Mouse (Mus musculus) neural tube, embryonic 14.5 days (tissue): ENCODE measurements around the gene Zfp27. TPM values are rescaled to one million over a fixed set of nuclear protein-coding genes. Genes with fewer than 3 reads are reported as not detected.

Experiments
- ATAC-seq: fragments of 200-750 bp; cut with Nextera tagmentation; 2 replicates; pipeline ENCODE4 v1.8.0; 2017; ENCODE audit warnings: low read depth, mild to moderate bottlenecking, moderate TSS enrichment, moderate library complexity
- H3K27ac ChIP-seq: fragments of 300-500 bp; sonication (generic); 2 replicates; pipeline ENCODE4 v1.5.1; 2014; ENCODE audit warnings: low read depth, mild to moderate bottlenecking, control low read depth, low read length, moderate library complexity, mixed read lengths
- H3K27me3 ChIP-seq: fragments of 300-500 bp; sonication (generic); 2 replicates; pipeline ENCODE4 v1.6.1; 2014; ENCODE audit warnings: low read length; ENCODE audit not compliant: control insufficient read depth, insufficient read depth
- H3K36me3 ChIP-seq: fragments of 300-500 bp; sonication (generic); 2 replicates; pipeline ENCODE4 v1.6.1; 2014; ENCODE audit warnings: low read length, mixed read lengths; ENCODE audit not compliant: control insufficient read depth, insufficient read depth
- H3K4me1 ChIP-seq: fragments of 300-500 bp; sonication (generic); 2 replicates; pipeline ENCODE4 v1.6.1; 2014; ENCODE audit warnings: low read length; ENCODE audit not compliant: control insufficient read depth, insufficient read depth
- H3K4me2 ChIP-seq: fragments of 300-500 bp; sonication (generic); 2 replicates; pipeline ENCODE4 v1.6.1; 2014; ENCODE audit warnings: mild to moderate bottlenecking, low read depth, low read length, control low read depth
- H3K4me3 ChIP-seq: fragments of 300-500 bp; sonication (generic); 2 replicates; pipeline ENCODE4 v1.5.1; 2014; ENCODE audit warnings: low read depth, low read length, control low read depth, mixed read lengths
- H3K9ac ChIP-seq: fragments of 300-500 bp; sonication (generic); replicated peaks from 2 replicates; pipeline ENCODE4 v1.6.1; 2014; ENCODE audit warnings: low read depth, mild to moderate bottlenecking, control low read depth, low read length, mixed read lengths
- H3K9me3 ChIP-seq: fragments of 300-500 bp; sonication (generic); 2 replicates; pipeline ENCODE4 v1.6.1; 2016; ENCODE audit warnings: low read length; ENCODE audit not compliant: control insufficient read depth
- WGBS: fragments of 180-500 bp; shearing (Covaris S2); extraction: QIAGEN DNeasy Blood & Tissue Kit; methylation state at CpG from one replicate; pipeline ENCODE4 v1.1.7; 2014; 5-methylcytosine and 5-hydroxymethylcytosine counted together
- microRNA-seq: library from miRNA; unstranded; fragments of <30 nt; microRNA quantifications from one replicate; pipeline ENCODE4, GENCODE M21; 2016
- polyA plus RNA-seq: library from polyadenylated mRNA; unstranded; fragments of >200 nt; fragmentation: Nextera tagmentation; extraction: Ambion mirVana; gene quantifications from 2 replicates; pipeline ENCODE4 v1.2.1, GENCODE M21; 2014

The Zfp27 gene
- polyA plus RNA-seq, 1 experiment from 2014 or later, result 17.0 TPM

DNA sequence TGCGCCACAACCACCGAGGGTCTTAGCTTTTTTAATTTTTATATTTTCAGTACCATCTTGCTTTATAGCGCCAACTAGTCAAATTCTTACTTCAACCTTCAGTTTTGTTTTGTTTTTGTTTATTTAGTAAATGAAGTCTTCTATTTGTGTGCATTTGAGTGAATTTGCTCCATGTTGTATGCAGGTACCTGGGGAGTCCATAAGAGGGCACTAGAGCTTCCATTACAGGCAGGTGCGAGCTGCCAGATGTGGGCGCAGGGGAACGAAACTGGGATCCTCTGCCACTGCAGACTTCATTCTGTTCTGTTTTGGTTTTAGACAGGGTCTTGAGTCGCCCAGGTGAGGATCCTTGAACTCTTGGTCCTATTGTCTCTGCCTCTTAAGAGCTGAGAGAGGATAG is 44.7 kb downstream of the Zfp27 start:
- WGBS, result 89% methylated on average over 7 of the region's 7 CpGs
- H3K4me3 ChIP-seq, result no peak overlapping the region
- no peak overlapping the region for H3K4me2 ChIP-seq
- ATAC-seq, result no peak
- no peaks in the 10 kb centered on the region for H3K36me3 ChIP-seq
- H3K27me3 ChIP-seq, result no peaks in the 10 kb centered on the region
- H3K9me3 ChIP-seq, result no peaks in the 10 kb centered on the region
- H3K9ac ChIP-seq, result no peak overlapping the region
- H3K27ac ChIP-seq, result no peak overlapping the region
- H3K4me1 ChIP-seq, result peaks cover 9% of the 10 kb centered on the region

DNA sequence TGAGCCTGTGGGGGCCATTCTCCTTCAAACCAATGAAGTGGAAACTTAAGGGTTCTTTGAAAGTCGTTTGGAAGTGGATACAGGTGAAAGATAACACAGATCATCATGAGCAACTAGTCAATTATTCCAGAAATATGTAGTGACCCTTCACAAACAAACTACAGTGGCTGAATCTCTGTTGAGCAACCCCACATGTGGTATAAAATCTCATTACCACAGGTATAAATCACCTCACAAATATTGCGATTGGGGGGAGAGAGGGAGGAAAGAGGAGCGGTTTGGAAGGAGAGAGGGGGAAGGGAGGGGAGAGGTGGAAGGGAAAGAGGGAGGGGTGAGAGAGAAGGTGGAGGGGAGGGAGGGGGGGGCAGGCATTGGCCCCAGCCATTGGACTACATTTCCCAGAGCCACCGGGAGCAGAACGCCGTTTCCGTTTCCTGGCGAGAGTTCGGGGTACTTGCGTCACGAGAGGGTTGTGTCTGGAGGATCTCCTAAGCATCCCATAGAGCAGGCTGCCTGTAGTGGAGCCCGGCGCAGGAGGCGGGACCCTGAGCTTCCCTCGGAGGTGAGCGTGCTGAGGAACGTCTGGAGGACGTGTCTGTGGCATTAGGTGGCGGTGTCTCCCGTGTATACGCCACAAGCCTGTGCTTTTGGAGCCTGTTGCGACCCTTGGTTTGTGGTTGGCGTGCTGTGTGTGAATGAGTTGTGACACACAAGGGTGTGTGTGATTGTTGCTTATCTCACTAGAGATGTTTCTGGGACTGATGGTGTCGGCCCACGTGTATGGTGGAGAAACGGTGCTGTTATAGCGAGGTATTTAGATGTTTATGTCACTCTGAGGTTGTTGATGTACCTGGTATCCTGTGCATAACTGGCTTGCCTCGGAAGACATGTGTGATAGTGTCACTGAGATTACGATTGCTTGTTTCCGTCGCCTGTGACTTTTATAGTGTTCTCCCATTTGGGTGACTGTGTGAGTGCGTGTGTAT is 46.5 kb downstream of the Zfp27 start, which contains the start of gene Zfp420:
Gene Zfp420 (plus strand): TSS at position 448 of the 986 bp plus-strand sequence.
- H3K9me3 ChIP-seq, result no peaks in the 10 kb centered on the region
- H3K27me3 ChIP-seq, result no peaks in the 10 kb centered on the region
- ATAC-seq, result peak; percentile 98
- peak within 1 kb of the TSS; percentile 60; the same call in 1 of the 2 replicates for H3K27ac ChIP-seq
- H3K36me3 ChIP-seq, result no peaks in the 10 kb centered on the region
- WGBS, result 7% methylated on average over 32 of the region's 32 CpGs
- peak within 1 kb of the TSS; percentile 72 for H3K4me2 ChIP-seq
- H3K4me3 ChIP-seq, result peak within 1 kb of the TSS; percentile 58
- peak within 1 kb of the TSS; percentile 69 for H3K9ac ChIP-seq
- H3K4me1 ChIP-seq, result peaks cover 9% of the 10 kb centered on the region

DNA sequence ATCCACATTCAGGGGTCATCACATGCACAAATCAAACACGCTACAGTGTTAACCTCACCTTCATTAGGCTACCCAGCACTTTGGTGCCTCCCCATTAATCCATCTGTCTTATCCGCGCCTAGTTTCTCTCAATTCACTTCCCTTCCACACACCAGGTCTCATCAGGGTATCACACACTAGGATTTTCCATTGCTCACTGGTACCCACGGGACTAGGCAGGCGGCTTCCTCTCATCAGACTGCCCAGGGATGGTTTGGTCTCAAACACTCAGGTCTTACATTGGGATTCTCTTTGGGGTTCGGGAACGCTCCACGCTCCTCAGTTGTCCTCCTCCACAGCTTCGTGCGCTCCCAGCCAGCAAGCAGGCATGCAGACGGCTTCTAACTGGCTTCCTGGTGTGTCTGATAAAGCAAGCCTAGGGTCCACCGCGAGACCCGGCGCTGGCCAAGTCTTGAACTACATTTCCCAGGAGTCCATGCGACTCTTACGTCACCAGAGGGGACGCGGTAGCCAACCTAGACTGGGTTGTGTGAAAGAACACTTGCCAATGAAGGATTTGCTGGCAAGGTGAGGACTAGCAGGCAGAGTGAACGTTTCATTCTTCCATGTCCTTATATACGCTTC is 53.0 kb downstream of the Zfp27 start, which contains the start of gene Zfp940:
Gene Zfp940 (minus strand): TSS at position 451 of the 624 bp plus-strand sequence.
- H3K9me3 ChIP-seq, result no peaks in the 10 kb centered on the region
- peak within 1 kb of the TSS; percentile 84 for H3K4me2 ChIP-seq
- H3K36me3 ChIP-seq, result no peaks in the 10 kb centered on the region
- peak within 1 kb of the TSS; percentile 22; the same call in 1 of the 2 replicates for H3K27ac ChIP-seq
- H3K4me3 ChIP-seq, result peak within 1 kb of the TSS; percentile 43
- 0 out of 2 replicates have a peak, but pooled peaks cover 4% of the 10 kb centered on the region for H3K4me1 ChIP-seq
- H3K27me3 ChIP-seq, result no peaks in the 10 kb centered on the region
- ATAC-seq, result peak; percentile 99
- 2% methylated on average over 21 of the region's 21 CpGs for WGBS
- H3K9ac ChIP-seq, result peak within 1 kb of the TSS; percentile 68

DNA sequence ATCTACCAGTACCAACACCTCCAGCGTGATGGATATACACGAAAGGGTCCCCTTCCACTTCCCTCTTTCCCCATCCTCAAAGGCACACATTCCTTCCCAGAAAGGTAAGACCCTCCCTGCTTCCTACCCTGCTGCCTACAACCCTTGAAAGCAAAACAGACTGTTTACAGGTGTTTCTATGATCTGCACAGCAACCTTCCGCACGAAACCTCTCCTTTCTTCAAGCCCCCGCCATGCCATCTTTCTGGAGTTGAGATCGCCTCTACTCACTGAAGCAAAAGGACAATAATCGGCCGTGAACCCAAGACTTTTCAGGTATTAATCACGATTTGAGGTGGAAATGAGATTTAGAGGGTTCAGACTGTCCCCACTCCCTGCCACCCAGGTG is 53.5 kb downstream of the Zfp27 start:
- no peaks in the 10 kb centered on the region for H3K9me3 ChIP-seq
- H3K36me3 ChIP-seq, result no peaks in the 10 kb centered on the region
- H3K27ac ChIP-seq, result no peak overlapping the region
- ATAC-seq, result peak; percentile 23; the same call in 1 of the 2 replicates
- H3K4me2 ChIP-seq, result peak overlapping the region; percentile 84
- 0 out of 2 replicates have a peak, but pooled peaks cover 4% of the 10 kb centered on the region for H3K4me1 ChIP-seq
- 54% methylated on average over 9 of the region's 9 CpGs for WGBS
- peak overlapping the region; percentile 68 for H3K9ac ChIP-seq
- H3K27me3 ChIP-seq, result no peaks in the 10 kb centered on the region
- H3K4me3 ChIP-seq, result peak overlapping the region; percentile 43

DNA sequence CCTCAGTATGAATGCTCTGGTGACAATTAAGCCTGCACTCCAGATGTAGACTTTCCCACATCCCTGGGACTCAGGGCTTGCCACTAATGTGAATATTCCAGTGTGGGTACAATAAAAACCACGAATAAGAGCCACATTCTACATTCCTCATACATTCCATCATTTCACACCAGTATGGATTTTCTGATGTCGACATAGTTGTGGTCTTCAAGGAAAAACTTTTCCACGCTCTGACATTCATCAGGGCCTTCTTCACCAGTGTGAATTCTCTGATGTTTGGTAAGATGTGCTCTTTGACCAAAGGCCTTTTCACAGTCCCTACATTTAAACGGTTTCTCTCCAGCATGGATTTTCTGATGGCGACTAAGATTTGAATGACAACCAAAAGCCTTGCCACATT is 61.8 kb downstream of the Zfp27 start:
- Histone ChIP-seq H3K4me1 (no peaks in the 10 kb centered on the region), H3K36me3 (peaks cover 17% of the 10 kb centered on the region), H3K4me3 (no peak overlapping the region), H3K4me2 (no peak overlapping the region), H3K9me3 (no peaks in the 10 kb centered on the region), H3K27ac (no peak overlapping the region), H3K27me3 (no peaks in the 10 kb centered on the region), H3K9ac (no peak overlapping the region)
- ATAC-seq, result no peak
- WGBS, result 96% methylated on average over 5 of the region's 5 CpGs

Small RNA genes lying within 50 kb of the gene (microRNA-seq; reads per million reads assigned to microRNA genes)
- not detected for gene Mir7668

Other genes starting within 250 kb of the Zfp27 start
- gene Catsperg2, start 179.5 kb downstream of the Zfp27 start, polyA plus RNA-seq, result 0.18 and 0.19 TPM in 2 replicates
- gene Zfp84, start 138.0 kb downstream of the Zfp27 start, polyA plus RNA-seq, result 18.5 and 20.7 TPM in 2 replicates
- gene Zfp30, start 122.6 kb downstream of the Zfp27 start, polyA plus RNA-seq, result 13.9 and 15.2 TPM in 2 replicates
- 28.7 and 36.4 TPM in 2 replicates for gene Zfp790, start 90.5 kb downstream of the Zfp27 start, polyA plus RNA-seq
- 13.4 and 16.0 TPM in 2 replicates for gene Zfp940, start 52.9 kb downstream of the Zfp27 start, polyA plus RNA-seq
- 24.2 and 28.3 TPM in 2 replicates for gene Zfp420, start 46.6 kb downstream of the Zfp27 start, polyA plus RNA-seq
- gene Zfp383, start 1.7 kb upstream of the Zfp27 start, polyA plus RNA-seq, result 7.7 and 9.7 TPM in 2 replicates
- 21.2 and 25.3 TPM in 2 replicates for gene Zfp74, start 47.5 kb upstream of the Zfp27 start, polyA plus RNA-seq
- 4.0 and 5.5 TPM in 2 replicates for gene Zfp568, start 77.4 kb upstream of the Zfp27 start, polyA plus RNA-seq
- 13.4 and 13.7 TPM in 2 replicates for gene Zfp14, start 144.8 kb upstream of the Zfp27 start, polyA plus RNA-seq
- 10.2 and 11.0 TPM in 2 replicates for gene Zfp82, start 166.3 kb upstream of the Zfp27 start, polyA plus RNA-seq
- 2.1 and 4.3 TPM in 2 replicates for gene Gm26920, start 183.8 kb upstream of the Zfp27 start, polyA plus RNA-seq
- 13.8 and 17.1 TPM in 2 replicates for gene Zfp566, start 184.0 kb upstream of the Zfp27 start, polyA plus RNA-seq
- gene Zfp260, start 188.2 kb upstream of the Zfp27 start, polyA plus RNA-seq, result 87.8 and 102 TPM in 2 replicates
- 13.5 and 14.4 TPM in 2 replicates for gene Zfp382, start 215.4 kb upstream of the Zfp27 start, polyA plus RNA-seq